Mouse (Mus musculus): Measurements from ENCODE around the gene Olfr963.

- TF ChIP-seq POLR2A (IDR thresholded peaks at IDR 0.05; ENCODE audit: borderline replicate concordance, extremely low read depth, insufficient read depth, insufficient read length, poor library complexity, severe bottlenecking) (no peak), CTCF (IDR thresholded peaks at IDR 0.05; ENCODE audit: borderline replicate concordance, extremely low read depth, insufficient read depth, insufficient read length) (no peak)
Measured at GRCm38 (mm10) chr9:39629069-39629468, 37.9 kb upstream of the Olfr963 start.

Data from brain, embryonic 14.5 days (tissue).